15 mouse cellular contexts compared by ENCODE assay signal in the genomic region with DNA sequence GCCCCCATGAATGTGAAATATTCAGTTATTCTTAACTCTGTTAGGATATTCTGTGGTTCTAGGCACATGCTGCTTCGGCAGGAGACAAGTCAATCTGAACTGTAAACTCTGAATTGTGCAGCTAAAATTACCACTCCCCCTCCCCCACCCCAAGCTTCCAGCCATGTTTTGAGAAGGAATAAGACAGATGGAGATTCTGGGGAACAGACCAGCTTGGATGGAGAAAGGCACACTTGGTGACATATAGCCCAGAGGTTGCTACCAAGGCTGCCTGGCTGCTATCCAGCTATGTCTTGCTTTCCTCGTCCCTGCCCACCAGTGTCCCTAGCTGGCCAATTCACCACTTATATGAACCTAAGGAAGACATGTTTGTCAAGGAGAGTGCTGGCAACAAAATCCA. TPM values are rescaled to one million over a fixed set of nuclear protein-coding genes. Genes with fewer than 3 reads are reported as not detected.
DNase-seq lines count a peak whose midpoint lies in the region; ATAC-seq and TF ChIP-seq lines count a peak whose summit lies in the region.
"Had no signal": no experiment of that assay in that cellular context is flagged by ENCODE, and none has a peak within 500 bp of the region (broad histone marks: within the 10 kb centered on the region; RNA-seq: fewer than 3 reads in every experiment).

No protein-coding gene starts in this region.

- H3K9ac ChIP-seq in hindbrain, embryonic 14.5 days, result no peak overlapping the region
- H3K9ac ChIP-seq in neural tube, embryonic 13.5 days, result no peak overlapping the region
- no peak overlapping the region for H3K9ac ChIP-seq in neural tube, embryonic 15.5 days (replicated peaks)
- no peak overlapping the region for H3K9ac ChIP-seq in forebrain, postnatal 0 days
- no peak overlapping the region for H3K9ac ChIP-seq in midbrain, postnatal 0 days (replicated peaks; ENCODE audit: low read length, poor library complexity, severe bottlenecking)

- no peak overlapping the region for H3K4me2 ChIP-seq in hindbrain, embryonic 14.5 days (replicated peaks)
- H3K4me2 ChIP-seq in neural tube, embryonic 13.5 days, result no peak overlapping the region
- H3K4me2 ChIP-seq in neural tube, embryonic 15.5 days, result no peak overlapping the region
- H3K4me2 ChIP-seq in forebrain, postnatal 0 days (ENCODE audit: low read depth), result no peak overlapping the region
- no peak overlapping the region for H3K4me2 ChIP-seq in midbrain, postnatal 0 days (ENCODE audit: low read depth, low read length, poor library complexity, severe bottlenecking)

- no peak for ATAC-seq in hindbrain, embryonic 14.5 days (ENCODE audit: low FRiP score)
- ATAC-seq in neural tube, embryonic 13.5 days (ENCODE audit: low read depth), result no peak
- ATAC-seq in neural tube, embryonic 15.5 days (ENCODE audit: low FRiP score), result no peak
- no peak for ATAC-seq in forebrain, postnatal 0 days
- no peak for ATAC-seq in midbrain, postnatal 0 days (ENCODE audit: low FRiP score)

- no peaks in the 10 kb centered on the region for H3K27me3 ChIP-seq in hindbrain, embryonic 10.5 days (ENCODE audit: insufficient read depth, poor library complexity, severe bottlenecking)
- no peaks in the 10 kb centered on the region for H3K27me3 ChIP-seq in hindbrain, embryonic 14.5 days (ENCODE audit: control insufficient read depth, insufficient read depth, low read length)
- no peaks in the 10 kb centered on the region for H3K27me3 ChIP-seq in neural tube, embryonic 13.5 days
- H3K27me3 ChIP-seq in neural tube, embryonic 15.5 days (replicated peaks), result no peaks in the 10 kb centered on the region
- H3K27me3 ChIP-seq in forebrain, postnatal 0 days (ENCODE audit: insufficient read depth, low read length), result no peaks in the 10 kb centered on the region
- no peaks in the 10 kb centered on the region for H3K27me3 ChIP-seq in midbrain, postnatal 0 days (ENCODE audit: insufficient read depth, low read length)

- TF ChIP-seq CTCF in forebrain, postnatal 0 days (IDR thresholded peaks at IDR 0.05; ENCODE audit: low read depth), result no peak
- no peak for TF ChIP-seq CTCF in midbrain, postnatal 0 days (IDR thresholded peaks at IDR 0.05)

- H3K27ac ChIP-seq in hindbrain, embryonic 10.5 days, result peak overlapping the region; percentile 92
- no peak overlapping the region for H3K27ac ChIP-seq in hindbrain, embryonic 14.5 days
- H3K27ac ChIP-seq in neural tube, embryonic 13.5 days (replicated peaks), result peak overlapping the region; percentile 70; the same call in 1 of the 2 replicates
- H3K27ac ChIP-seq in neural tube, embryonic 15.5 days (replicated peaks), result no peak overlapping the region
- peak overlapping the region; percentile 60 for H3K27ac ChIP-seq in forebrain, postnatal 0 days (ENCODE audit: low read depth, low read length)
- H3K27ac ChIP-seq in midbrain, postnatal 0 days (ENCODE audit: low read depth, low read length), result no peak overlapping the region
- H3K27ac ChIP-seq: macrophage had no signal

- H3K36me3 ChIP-seq in hindbrain, embryonic 10.5 days, result no peaks in the 10 kb centered on the region
- H3K36me3 ChIP-seq in hindbrain, embryonic 14.5 days (replicated peaks; ENCODE audit: control insufficient read depth, insufficient read depth), result no peaks in the 10 kb centered on the region
- H3K36me3 ChIP-seq in neural tube, embryonic 13.5 days, result no peaks in the 10 kb centered on the region
- H3K36me3 ChIP-seq in neural tube, embryonic 15.5 days, result no peaks in the 10 kb centered on the region
- no peaks in the 10 kb centered on the region for H3K36me3 ChIP-seq in forebrain, postnatal 0 days (ENCODE audit: insufficient read depth)
- no peaks in the 10 kb centered on the region for H3K36me3 ChIP-seq in midbrain, postnatal 0 days (ENCODE audit: insufficient read depth, low read length)
- H3K36me3 ChIP-seq: G1E had no signal

- DNase-seq in hindbrain, embryonic 10.5 days (ENCODE audit: low spot score), result no peak
- no peak for DNase-seq in hindbrain, embryonic 14.5 days (ENCODE audit: low spot score)
- peak; percentile 75 for DNase-seq in forebrain, postnatal 0 days
- DNase-seq in midbrain, postnatal 0 days (ENCODE audit: low spot score), result peak; percentile 42
- no peak for DNase-seq in cerebellum, adult 9-10 months
- DNase-seq in adrenal gland, postnatal 4 days (ENCODE audit: low spot score in 2 of 2), result no peak
- DNase-seq: B cell, adult 2 months; cerebellum, postnatal 36 days; gastrocnemius, postnatal 36 days; kidney, adult 2 months; thymus, postnatal 14 days had no signal

- H3K9me3 ChIP-seq in hindbrain, embryonic 10.5 days, result no peaks in the 10 kb centered on the region
- H3K9me3 ChIP-seq in hindbrain, embryonic 14.5 days (ENCODE audit: control insufficient read depth, low read length), result no peaks in the 10 kb centered on the region
- H3K9me3 ChIP-seq in neural tube, embryonic 13.5 days, result no peaks in the 10 kb centered on the region
- H3K9me3 ChIP-seq in neural tube, embryonic 15.5 days (replicated peaks), result no peaks in the 10 kb centered on the region
- H3K9me3 ChIP-seq in forebrain, postnatal 0 days (ENCODE audit: low read length), result no peaks in the 10 kb centered on the region
- H3K9me3 ChIP-seq in midbrain, postnatal 0 days (ENCODE audit: low read length), result no peaks in the 10 kb centered on the region
- H3K9me3 ChIP-seq: G1E had no signal

- WGBS in hindbrain, embryonic 10.5 days, result 60% methylated on average over 2 of the region's 2 CpGs
- 41% methylated on average over 2 of the region's 2 CpGs for WGBS in hindbrain, embryonic 14.5 days
- WGBS in neural tube, embryonic 13.5 days, result 39% methylated on average over 2 of the region's 2 CpGs
- 45% methylated on average over 2 of the region's 2 CpGs for WGBS in neural tube, embryonic 15.5 days
- WGBS in forebrain, postnatal 0 days, result 26% methylated on average over 2 of the region's 2 CpGs
- 62% methylated on average over 2 of the region's 2 CpGs for WGBS in midbrain, postnatal 0 days

- no peak overlapping the region for H3K4me3 ChIP-seq in hindbrain, embryonic 10.5 days
- no peak overlapping the region for H3K4me3 ChIP-seq in hindbrain, embryonic 14.5 days (replicated peaks; ENCODE audit: low read length)
- no peak overlapping the region for H3K4me3 ChIP-seq in neural tube, embryonic 13.5 days
- H3K4me3 ChIP-seq in neural tube, embryonic 15.5 days (replicated peaks), result no peak overlapping the region
- H3K4me3 ChIP-seq in forebrain, postnatal 0 days (ENCODE audit: low read depth, low read length), result no peak overlapping the region
- no peak overlapping the region for H3K4me3 ChIP-seq in midbrain, postnatal 0 days (ENCODE audit: low read depth, low read length)

- peaks cover 89% of the 10 kb centered on the region for H3K4me1 ChIP-seq in hindbrain, embryonic 10.5 days (replicated peaks)
- peaks cover 39% of the 10 kb centered on the region for H3K4me1 ChIP-seq in hindbrain, embryonic 14.5 days (replicated peaks; ENCODE audit: control insufficient read depth, insufficient read depth, low read length)
- H3K4me1 ChIP-seq in neural tube, embryonic 13.5 days (replicated peaks), result peaks cover 76% of the 10 kb centered on the region
- peaks cover 51% of the 10 kb centered on the region for H3K4me1 ChIP-seq in neural tube, embryonic 15.5 days
- H3K4me1 ChIP-seq in forebrain, postnatal 0 days (ENCODE audit: insufficient read depth), result peaks cover 23% of the 10 kb centered on the region
- 0 out of 2 replicates have a peak, but pooled peaks cover 3% of the 10 kb centered on the region for H3K4me1 ChIP-seq in midbrain, postnatal 0 days (ENCODE audit: insufficient read depth, low read length)

RNA-seq across cellular contexts. Expression of gene Cdc42ep4, which starts 30.3 kb away (rescaled TPM):
- 114 and 120 TPM in 2 replicates for polyA plus RNA-seq in hindbrain, embryonic 10.5 days (2016; fragmentation: Nextera tagmentation; extraction: Ambion mirVana)
- polyA plus RNA-seq in hindbrain, embryonic 14.5 days (2014; fragmentation: Nextera tagmentation; extraction: Ambion mirVana), result 42.0 and 43.8 TPM in 2 replicates
- polyA plus RNA-seq in neural tube, embryonic 13.5 days (2015; fragmentation: Nextera tagmentation; extraction: Ambion mirVana), result 54.6 and 58.9 TPM in 2 replicates
- 58.1 and 58.6 TPM in 2 replicates for polyA plus RNA-seq in neural tube, embryonic 15.5 days (2015; fragmentation: Nextera tagmentation; extraction: Ambion mirVana)
- total RNA-seq in forebrain, postnatal 0 days (2014; rRNA removed), result 86.6 and 102 TPM in 2 replicates
- polyA plus RNA-seq in forebrain, postnatal 0 days (2015; fragmentation: Nextera tagmentation; extraction: Ambion mirVana), result 75.4 and 81.0 TPM in 2 replicates
- 88.0 and 89.5 TPM in 2 replicates for total RNA-seq in midbrain, postnatal 0 days (2014; rRNA removed)
- polyA plus RNA-seq in midbrain, postnatal 0 days (2015; fragmentation: Nextera tagmentation; extraction: Ambion mirVana), result 60.3 and 63.2 TPM in 2 replicates
- total RNA-seq in adrenal gland, postnatal 4 days (2021), result 10 to 100 TPM; 86.9 to 95.5 TPM

Comparison
In these comparisons a context has a peak if more than half of its experiments do, and no peak if none do; other contexts are left out.
1. H3K27ac ChIP-seq: peak in hindbrain, embryonic 10.5 days (single experiment), neural tube, embryonic 13.5 days (single experiment) and forebrain, postnatal 0 days (single experiment); none in hindbrain, embryonic 14.5 days (single experiment), neural tube, embryonic 15.5 days (single experiment) and midbrain, postnatal 0 days (single experiment).
2. DNase-seq: peak in forebrain, postnatal 0 days (single experiment) and midbrain, postnatal 0 days (single experiment); none in hindbrain, embryonic 10.5 days (single experiment), hindbrain, embryonic 14.5 days (single experiment), cerebellum, adult 9-10 months (single experiment) and adrenal gland, postnatal 4 days (0 of 2).